Mouse (Mus musculus) lung, embryonic 14.5 days (tissue): ENCODE measurements around the gene Smim8. TPM values are rescaled to one million over a fixed set of nuclear protein-coding genes. Genes with fewer than 3 reads are reported as not detected.

ENCODE experiments used
- ATAC-seq: fragments of 200-750 bp; cut with Nextera tagmentation; 2 replicates; pipeline ENCODE4 v1.8.0; 2017; ENCODE audit warnings: mild to moderate bottlenecking, moderate TSS enrichment, moderate library complexity; ENCODE audit not compliant: insufficient read depth
- DNase-seq: peaks from one replicate; pipeline ENCODE4 v3.0.0-alpha.2; 2015
- H3K27ac ChIP-seq: fragments of 300-500 bp; sonication (generic); 2 replicates; pipeline ENCODE4 v1.5.1; 2014; ENCODE audit warnings: low read depth, mild to moderate bottlenecking, moderate library complexity
- H3K27me3 ChIP-seq: fragments of 300-500 bp; sonication (generic); 2 replicates; pipeline ENCODE4 v1.6.1; 2014; ENCODE audit warnings: low read length, control low read depth; ENCODE audit not compliant: insufficient read depth
- H3K36me3 ChIP-seq: fragments of 300-500 bp; sonication (generic); 2 replicates; pipeline ENCODE4 v1.6.1; 2014; ENCODE audit warnings: control low read depth; ENCODE audit not compliant: insufficient read depth
- H3K4me1 ChIP-seq: fragments of 300-500 bp; sonication (generic); 2 replicates; pipeline ENCODE4 v1.6.1; 2014; ENCODE audit warnings: antibody characterized with exemption, control low read depth; ENCODE audit not compliant: insufficient read depth
- H3K4me2 ChIP-seq: fragments of 300-500 bp; sonication (generic); 2 replicates; pipeline ENCODE4 v1.6.1; 2014; ENCODE audit warnings: mild to moderate bottlenecking
- H3K4me3 ChIP-seq: fragments of 300-500 bp; sonication (generic); 2 replicates; pipeline ENCODE4 v1.5.1; 2014; ENCODE audit warnings: low read depth, low read length
- H3K9ac ChIP-seq: fragments of 300-500 bp; sonication (generic); 2 replicates; pipeline ENCODE4 v1.6.1; 2014
- H3K9me3 ChIP-seq: fragments of 300-500 bp; sonication (generic); 2 replicates; pipeline ENCODE4 v1.6.1; 2016; ENCODE audit warnings: low read depth, low read length, control low read depth
- CTCF ChIP-seq: IDR thresholded peaks from 2 replicates; pipeline ENCODE4 v1.5.1; 2016; ENCODE audit warnings: antibody characterized with exemption, low read depth
- WGBS: fragments of 180-500 bp; shearing (Covaris S2); extraction: QIAGEN DNeasy Blood & Tissue Kit; methylation state at CpG from one replicate; pipeline ENCODE4 v1.1.7; 2014; 5-methylcytosine and 5-hydroxymethylcytosine counted together
- polyA plus RNA-seq: library from polyadenylated mRNA; unstranded; fragments of >200 nt; fragmentation: Nextera tagmentation; extraction: Ambion mirVana; gene quantifications from 2 replicates; pipeline ENCODE4 v1.2.1, GENCODE M21; 2014

Smim8 gene
- polyA plus RNA-seq, 1 experiment from 2014 or later: 42.6 TPM

DNA sequence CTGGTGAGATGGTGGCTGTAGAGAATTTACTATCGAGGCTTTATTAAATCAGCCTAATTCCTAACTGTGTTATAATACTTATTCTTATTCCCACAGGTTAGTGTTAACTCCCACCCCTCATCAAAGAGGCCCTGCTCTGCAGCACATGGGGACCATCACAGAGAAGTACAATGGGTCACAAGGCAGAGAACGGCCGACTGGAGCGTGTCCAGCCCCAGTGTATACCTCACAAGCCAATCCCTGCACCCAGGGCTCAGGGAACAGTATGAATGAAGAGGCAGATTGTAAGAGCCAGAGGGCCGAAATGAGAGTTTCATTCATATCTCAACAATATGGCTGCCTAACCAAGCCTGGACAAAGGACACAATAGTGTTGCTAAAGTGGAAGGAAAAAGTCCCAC is 18.1 kb upstream of the Smim8 start:
- Histone ChIP-seq H3K9me3 (no peaks in the 10 kb centered on the region), H3K36me3 (no peaks in the 10 kb centered on the region), H3K4me3 (no peak overlapping the region), H3K27me3 (no peaks in the 10 kb centered on the region), H3K27ac (no peak overlapping the region), H3K9ac (no peak overlapping the region), H3K4me2 (no peak overlapping the region), H3K4me1 (no peaks in the 10 kb centered on the region)
- DNase-seq (no peak), ATAC-seq (no peak)
- 90% methylated on average over 5 of the region's 5 CpGs for WGBS
- TF ChIP-seq CTCF: no peak

DNA sequence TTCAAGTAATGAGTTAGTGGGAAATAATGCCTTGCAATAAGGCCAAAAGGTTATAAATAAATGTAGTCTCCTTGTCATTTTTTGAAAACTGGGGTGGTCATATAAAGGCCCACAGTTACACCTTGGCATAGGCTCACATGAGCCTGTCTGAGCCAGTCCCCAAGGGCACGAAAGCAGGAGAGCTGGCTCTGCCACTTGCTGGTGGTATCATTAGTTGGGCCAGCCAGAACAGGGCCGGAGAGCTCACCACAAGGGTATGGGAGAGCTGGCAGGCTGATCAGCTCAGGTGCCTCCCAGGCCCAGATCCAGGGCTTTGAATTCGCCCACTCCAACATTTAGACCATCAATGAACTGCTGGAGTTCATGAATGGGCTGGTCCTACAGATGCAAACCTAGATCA is 8.3 kb upstream of the Smim8 start:
- Histone ChIP-seq H3K4me2 (no peak overlapping the region), H3K9ac (no peak overlapping the region), H3K4me3 (no peak overlapping the region), H3K27me3 (no peaks in the 10 kb centered on the region), H3K4me1 (no peaks in the 10 kb centered on the region), H3K27ac (no peak overlapping the region), H3K36me3 (no peaks in the 10 kb centered on the region), H3K9me3 (no peaks in the 10 kb centered on the region)
- no peak for ATAC-seq
- TF ChIP-seq CTCF: no peak
- WGBS: 82% methylated on average over 3 of the region's 3 CpGs
- DNase-seq: no peak

DNA sequence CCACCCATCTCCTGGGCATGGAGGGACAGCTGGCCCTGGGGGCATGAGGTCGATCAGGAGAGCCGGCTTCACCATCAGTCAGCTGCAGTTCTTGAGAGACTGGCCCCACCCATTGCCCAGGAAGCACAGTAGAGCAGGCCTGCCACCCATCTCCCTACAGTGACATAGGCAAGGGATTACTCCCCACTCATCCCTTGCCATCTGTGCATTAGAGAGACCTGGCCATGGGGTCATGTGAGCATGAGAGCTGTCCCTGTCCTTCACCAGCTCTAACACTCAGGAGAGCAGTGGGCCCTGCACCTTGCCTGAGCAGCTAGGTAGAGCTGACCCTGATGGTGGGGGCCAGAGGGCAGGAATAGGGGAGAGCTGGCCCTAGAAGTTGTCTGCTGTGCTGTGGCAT is 7.4 kb upstream of the Smim8 start:
- WGBS: 68% methylated on average over 2 of the region's 2 CpGs
- Histone ChIP-seq H3K36me3 (no peaks in the 10 kb centered on the region), H3K9ac (no peak overlapping the region), H3K27ac (no peak overlapping the region), H3K9me3 (no peaks in the 10 kb centered on the region), H3K27me3 (no peaks in the 10 kb centered on the region), H3K4me1 (no peaks in the 10 kb centered on the region), H3K4me3 (no peak overlapping the region), H3K4me2 (no peak overlapping the region)
- TF ChIP-seq CTCF: no peak
- DNase-seq (no peak), ATAC-seq (peak; percentile 24; the same call in 1 of the 2 replicates)

GRCm38 (mm10) chr4:34784865-34785264 is 6.6 kb upstream of the Smim8 start:
- H3K9me3 ChIP-seq: no peaks in the 10 kb centered on the region
- no peak overlapping the region for H3K4me3 ChIP-seq
- no peaks in the 10 kb centered on the region for H3K36me3 ChIP-seq
- H3K27me3 ChIP-seq: no peaks in the 10 kb centered on the region
- peak; percentile 34; the same call in 1 of the 2 replicates for TF ChIP-seq CTCF
- H3K27ac ChIP-seq: no peak overlapping the region
- ATAC-seq: no peak; the same call in 1 of the 2 replicates
- peak; percentile 13 for DNase-seq
- 56% methylated on average over 5 of the region's 5 CpGs for WGBS
- H3K4me1 ChIP-seq: no peaks in the 10 kb centered on the region
- H3K4me2 ChIP-seq: no peak overlapping the region
- no peak overlapping the region for H3K9ac ChIP-seq

GRCm38 (mm10) chr4:34782730-34783129 is 4.5 kb upstream of the Smim8 start:
- H3K9me3 ChIP-seq: no peaks in the 10 kb centered on the region
- H3K36me3 ChIP-seq: no peaks in the 10 kb centered on the region
- no peak overlapping the region for H3K9ac ChIP-seq
- H3K27ac ChIP-seq: no peak overlapping the region
- WGBS: 35% methylated on average over 4 of the region's 4 CpGs
- TF ChIP-seq CTCF: peak; percentile 58
- H3K27me3 ChIP-seq: no peaks in the 10 kb centered on the region
- no peaks in the 10 kb centered on the region for H3K4me1 ChIP-seq
- H3K4me3 ChIP-seq: no peak overlapping the region
- DNase-seq (peak; percentile 31), ATAC-seq (no peak)
- no peak overlapping the region for H3K4me2 ChIP-seq

- 11% methylated on average over 8 of the region's 8 CpGs for WGBS
- no peak overlapping the region for H3K4me3 ChIP-seq
- H3K27ac ChIP-seq: no peak overlapping the region
- TF ChIP-seq CTCF: no peak
- H3K4me2 ChIP-seq: no peak overlapping the region
- no peaks in the 10 kb centered on the region for H3K9me3 ChIP-seq
- no peaks in the 10 kb centered on the region for H3K27me3 ChIP-seq
- no peaks in the 10 kb centered on the region for H3K36me3 ChIP-seq
- DNase-seq (peak; percentile 38), ATAC-seq (peak; percentile 47; the same call in 1 of the 2 replicates)
- H3K4me1 ChIP-seq: no peaks in the 10 kb centered on the region
- no peak overlapping the region for H3K9ac ChIP-seq
Observed at GRCm38 (mm10) chr4:34771652-34772371, 6.4 kb downstream of the Smim8 start.

- no peaks in the 10 kb centered on the region for H3K27me3 ChIP-seq
- TF ChIP-seq CTCF: no peak
- no peak within 1 kb of the TSS for H3K9ac ChIP-seq
- WGBS: 72% methylated on average over 1 of the region's 1 CpGs
- H3K9me3 ChIP-seq: no peaks in the 10 kb centered on the region
- no peak within 1 kb of the TSS for H3K4me3 ChIP-seq
- no peak for ATAC-seq
- no peak for DNase-seq
- H3K4me2 ChIP-seq: no peak within 1 kb of the TSS
- H3K4me1 ChIP-seq: no peaks in the 10 kb centered on the region
- H3K36me3 ChIP-seq: no peaks in the 10 kb centered on the region
- no peak within 1 kb of the TSS for H3K27ac ChIP-seq
Observed at GRCm38 (mm10) chr4:34756163-34756562, 22.1 kb downstream of the Smim8 start, which contains the start of gene Gm136. Gm136 (minus strand) TSS chr4:34756263.
